Comparison of ENCODE assay signal across 8 mouse cellular contexts in genomic region chr10:63336901-63337300, GRCm38 (mm10). TPM values are rescaled to one million over a fixed set of nuclear protein-coding genes. Genes with fewer than 3 reads are reported as not detected.
DNase-seq lines count a peak whose midpoint lies in the region; ATAC-seq and TF ChIP-seq lines count a peak whose summit lies in the region.

No protein-coding gene starts in this region.

- H3K36me3 ChIP-seq in lung, embryonic 16.5 days (ENCODE audit: control insufficient read depth, insufficient read depth, low read length) = peaks cover 12% of the 10 kb centered on the region; the same call in 1 of the 2 replicates
- H3K36me3 ChIP-seq in heart, embryonic 15.5 days = peaks cover 14% of the 10 kb centered on the region; the same call in 1 of the 2 replicates
- peaks cover 46% of the 10 kb centered on the region for H3K36me3 ChIP-seq in limb, embryonic 10.5 days

- peak overlapping the region; percentile 79 for H3K4me3 ChIP-seq in lung, embryonic 16.5 days (ENCODE audit: low read length)
- peak overlapping the region; percentile 92 for H3K4me3 ChIP-seq in heart, embryonic 15.5 days
- H3K4me3 ChIP-seq in limb, embryonic 10.5 days = peak overlapping the region; percentile 88
- H3K4me3 ChIP-seq in olfactory bulb, adult 2 months (ENCODE audit: insufficient read depth, low read depth, low read length) = 0 out of 2 replicates have a peak overlapping the region, but pooled peaks have one; percentile 2

- TF ChIP-seq CTCF in olfactory bulb, adult 2 months (IDR thresholded peaks at IDR 0.05; ENCODE audit: insufficient read depth, low read depth, low read length) = no peak

- no peak for TF ChIP-seq POLR2A in olfactory bulb, adult 2 months (IDR thresholded peaks at IDR 0.05; ENCODE audit: insufficient read depth, low read depth, low read length)

- H3K27ac ChIP-seq in lung, embryonic 16.5 days (ENCODE audit: low read length) = no peak overlapping the region
- H3K27ac ChIP-seq in heart, embryonic 15.5 days = no peak overlapping the region
- no peak overlapping the region for H3K27ac ChIP-seq in limb, embryonic 10.5 days
- no peak overlapping the region for H3K27ac ChIP-seq in olfactory bulb, adult 2 months (ENCODE audit: insufficient read depth, low read depth, low read length)

- ATAC-seq in lung, embryonic 16.5 days (ENCODE audit: low read depth) = no peak
- no peak for ATAC-seq in heart, embryonic 15.5 days (replicated peaks; ENCODE audit: insufficient number of reproducible peaks, insufficient read depth, low FRiP score, low read depth)
- no peak for ATAC-seq in monocyte, adult 5-6 weeks (replicated peaks; ENCODE audit: insufficient number of reproducible peaks, low FRiP score, low TSS enrichment, poor library complexity, severe bottlenecking)

- DNase-seq in lung, postnatal 25 days (ENCODE audit: low spot score) = no peak
- no peak for DNase-seq in limb, embryonic 10.5 days (ENCODE audit: low spot score)
- no peak for DNase-seq in gastrocnemius, postnatal 10 days
- no peak for DNase-seq in layer of hippocampus, adult 8-10 months (ENCODE audit: low spot score in 2 of 2)

- H3K9ac ChIP-seq in lung, embryonic 16.5 days (ENCODE audit: low read length) = peak overlapping the region; percentile 46
- no peak overlapping the region for H3K9ac ChIP-seq in heart, embryonic 15.5 days

- H3K4me1 ChIP-seq in lung, embryonic 16.5 days (replicated peaks; ENCODE audit: control insufficient read depth, insufficient read depth, low read length) = peaks cover 17% of the 10 kb centered on the region
- H3K4me1 ChIP-seq in heart, embryonic 15.5 days (replicated peaks) = peaks cover 14% of the 10 kb centered on the region
- H3K4me1 ChIP-seq in limb, embryonic 10.5 days = peaks cover 18% of the 10 kb centered on the region
- peaks cover 9% of the 10 kb centered on the region for H3K4me1 ChIP-seq in olfactory bulb, adult 2 months (ENCODE audit: control insufficient read depth, insufficient read depth, low read length)

- no peaks in the 10 kb centered on the region for H3K27me3 ChIP-seq in lung, embryonic 16.5 days (ENCODE audit: control insufficient read depth, insufficient read depth, low read depth, low read length)
- no peaks in the 10 kb centered on the region for H3K27me3 ChIP-seq in heart, embryonic 15.5 days
- no peaks in the 10 kb centered on the region for H3K27me3 ChIP-seq in limb, embryonic 10.5 days (ENCODE audit: low read depth, poor library complexity, severe bottlenecking)

- WGBS in lung, embryonic 16.5 days = 41% methylated on average over 13 of the region's 13 CpGs
- WGBS in heart, embryonic 15.5 days = 55% methylated on average over 13 of the region's 13 CpGs
- WGBS in limb, embryonic 10.5 days = 46% methylated on average over 13 of the region's 13 CpGs
- WGBS in olfactory bulb, adult 2 months = 76% methylated on average over 13 of the region's 13 CpGs

- no peaks in the 10 kb centered on the region for H3K9me3 ChIP-seq in lung, embryonic 16.5 days (ENCODE audit: control insufficient read depth, low read length)
- no peaks in the 10 kb centered on the region for H3K9me3 ChIP-seq in heart, embryonic 15.5 days (replicated peaks)
- H3K9me3 ChIP-seq in limb, embryonic 10.5 days (replicated peaks) = no peaks in the 10 kb centered on the region

- H3K4me2 ChIP-seq in lung, embryonic 16.5 days (ENCODE audit: low read depth, low read length) = peak overlapping the region; percentile 92
- peak overlapping the region; percentile 78 for H3K4me2 ChIP-seq in heart, embryonic 15.5 days

RNA-seq across cellular contexts. Expression of gene Sirt1, which starts 44.6 kb away (rescaled TPM):
- 3.7 and 4.8 TPM in 2 replicates for polyA plus RNA-seq in lung, embryonic 16.5 days (2015; fragmentation: Nextera tagmentation; extraction: Ambion mirVana)
- 3.6 and 3.9 TPM in 2 replicates for polyA plus RNA-seq in heart, embryonic 15.5 days (2015; fragmentation: Nextera tagmentation; extraction: Ambion mirVana)
- polyA plus RNA-seq in limb, embryonic 10.5 days (2016; fragmentation: Nextera tagmentation; extraction: Ambion mirVana) = 6.4 and 6.9 TPM in 2 replicates
- not detected in 2 replicates for polyA plus RNA-seq in olfactory bulb, adult 2 months (2012; ENCODE audit: insufficient read depth, insufficient read length, low replicate concordance, missing spikeins)
- total RNA-seq in gastrocnemius, postnatal 10 days (2021) = 1 to 10 TPM; 7.0 to 8.3 TPM
- 10 to 100 TPM; 14.1 to 16.0 (median 15.3) TPM for total RNA-seq in layer of hippocampus, adult 8-10 months (2022)
- total RNA-seq in monocyte, adult 5-6 weeks (2017) = 57.4 to 70.4 TPM (median 60.1 TPM) in 3 replicates

RNA-seq across cellular contexts. Expression of gene Dnajc12, which starts 45.3 kb away (rescaled TPM):
- polyA plus RNA-seq in lung, embryonic 16.5 days (2015; fragmentation: Nextera tagmentation; extraction: Ambion mirVana) = 11.8 and 12.5 TPM in 2 replicates
- 7.2 and 7.3 TPM in 2 replicates for polyA plus RNA-seq in heart, embryonic 15.5 days (2015; fragmentation: Nextera tagmentation; extraction: Ambion mirVana)
- 7.9 and 9.7 TPM in 2 replicates for polyA plus RNA-seq in limb, embryonic 10.5 days (2016; fragmentation: Nextera tagmentation; extraction: Ambion mirVana)
- not detected in 2 replicates for polyA plus RNA-seq in olfactory bulb, adult 2 months (2012; ENCODE audit: insufficient read depth, insufficient read length, low replicate concordance, missing spikeins)
- total RNA-seq in gastrocnemius, postnatal 10 days (2021) = 1 to 10 TPM; 7.3 to 9.3 TPM
- 10 to 100 TPM; 17.6 to 25.0 (median 24.7) TPM for total RNA-seq in layer of hippocampus, adult 8-10 months (2022)
- 0.53 to 7.0 TPM (median 0.95 TPM) in 3 replicates for total RNA-seq in monocyte, adult 5-6 weeks (2017)

Comparison
In these comparisons a context has a peak if more than half of its experiments do, and no peak if none do; other contexts are left out.
1. H3K4me3 ChIP-seq: peak in every context shown above with its lines; median percentile 92 in heart, embryonic 15.5 days; 88 in limb, embryonic 10.5 days; 79 in lung, embryonic 16.5 days; 2 in olfactory bulb, adult 2 months.